Mouse (Mus musculus) liver, embryonic 14.5 days (tissue): ENCODE results near the gene Lhfpl2. TPM values are rescaled to one million over a fixed set of nuclear protein-coding genes. Genes with fewer than 3 reads are reported as not detected.

ENCODE experiments used
- ATAC-seq: fragments of 200-750 bp; cut with Nextera tagmentation; 2 replicates; pipeline ENCODE4 v1.8.0; 2017; ENCODE audit warnings: moderate number of reproducible peaks, mild to moderate bottlenecking, moderate library complexity; ENCODE audit not compliant: insufficient read depth
- DNase-seq, 3 experiments: peaks; one replicate each; pipeline ENCODE4 v3.0.0-alpha.2; 2012 to 2013; ENCODE audit warnings: low read depth in 3 of 3, low spot score in 3 of 3
- H3K27ac ChIP-seq: fragments of 300-500 bp; sonication (generic); 2 replicates; pipeline ENCODE4 v1.5.1; 2014; ENCODE audit warnings: moderate library complexity, mild to moderate bottlenecking, control low read depth, inconsistent platforms
- H3K27me3 ChIP-seq: fragments of 300-500 bp; sonication (generic); 2 replicates; pipeline ENCODE4 v1.6.1; 2014; ENCODE audit warnings: mild to moderate bottlenecking, low read length, moderate library complexity; ENCODE audit not compliant: control insufficient read depth, insufficient read depth
- H3K36me3 ChIP-seq: fragments of 300-500 bp; sonication (generic); replicated peaks from 2 replicates; pipeline ENCODE4 v1.6.1; 2014; ENCODE audit warnings: low read depth; ENCODE audit not compliant: control insufficient read depth, insufficient read depth
- H3K4me1 ChIP-seq, 2 experiments: fragments of 200-500 bp in 1 of 2; fragments of 300-500 bp in 1 of 2; sonication (generic) in 1 of 2; replicated peaks; 2 replicates each; pipeline ENCODE4 v1.6.1; 2012 to 2014; ENCODE audit warnings: antibody characterized with exemption in 1 of 2, inconsistent platforms in 1 of 2, low read length in 1 of 2; ENCODE audit not compliant: control insufficient read depth in 2 of 2, insufficient read depth in 2 of 2
- H3K4me2 ChIP-seq: fragments of 300-500 bp; sonication (generic); 2 replicates; pipeline ENCODE4 v1.6.1; 2014; ENCODE audit warnings: low read depth, mild to moderate bottlenecking, control low read depth, moderate library complexity
- H3K4me3 ChIP-seq, 2 experiments: fragments of 200-500 bp in 1 of 2; fragments of 300-500 bp in 1 of 2; sonication (generic) in 1 of 2; 2 replicates each; pipeline ENCODE4 v1.5.1; 2012 to 2014; ENCODE audit warnings: low read depth in 2 of 2, low read length in 2 of 2, mild to moderate bottlenecking in 2 of 2, control low read depth in 1 of 2, inconsistent platforms in 1 of 2, moderate library complexity in 1 of 2; ENCODE audit not compliant: insufficient read depth in 1 of 2
- H3K9ac ChIP-seq: fragments of 300-500 bp; sonication (generic); replicated peaks from 2 replicates; pipeline ENCODE4 v1.6.1; 2014; ENCODE audit warnings: mild to moderate bottlenecking, control low read depth, moderate library complexity
- H3K9me3 ChIP-seq: fragments of 300-500 bp; sonication (generic); 2 replicates; pipeline ENCODE4 v1.6.1; 2016; ENCODE audit warnings: low read length, mixed read lengths; ENCODE audit not compliant: control insufficient read depth
- CTCF ChIP-seq: IDR thresholded peaks from 2 replicates; pipeline ENCODE4 v1.5.1; 2016; ENCODE audit warnings: antibody characterized with exemption, low read depth, control low read depth
- EP300 ChIP-seq: IDR thresholded peaks from 2 replicates; pipeline ENCODE4 v1.6.1; 2016; ENCODE audit warnings: antibody characterized with exemption, low read depth
- WGBS: fragments of 180-500 bp; shearing (Covaris S2); extraction: QIAGEN DNeasy Blood & Tissue Kit; methylation state at CpG from one replicate; pipeline ENCODE4 v1.1.7; 2014; ENCODE audit not compliant: insufficient replicate concordance; 5-methylcytosine and 5-hydroxymethylcytosine counted together
- polyA plus RNA-seq, 2 experiments: library from polyadenylated mRNA; depleted of rRNA in 1 of 2; stranded (reverse) in 1 of 2; unstranded in 1 of 2; fragments of >200 nt; fragmentation: Nextera tagmentation in 1 of 2; extraction: Ambion mirVana in 1 of 2; gene quantifications; 2 replicates each; pipeline versions ENCODE4 v1.2.1 to v1.2.3; 2012 to 2014

The Lhfpl2 gene
- polyA plus RNA-seq, 2 experiments: 2.4 to 3.2 TPM

- ATAC-seq: no peak
- Histone ChIP-seq H3K4me1 (peaks cover 0 to 10% of the 10 kb centered on the region in 2 experiments; a peak in 2 of 4 replicates), H3K4me3 (no peak overlapping the region), H3K36me3 (no peaks in the 10 kb centered on the region), H3K9ac (no peak overlapping the region), H3K27me3 (no peaks in the 10 kb centered on the region), H3K4me2 (no peak overlapping the region), H3K9me3 (no peaks in the 10 kb centered on the region), H3K27ac (no peak overlapping the region)
- TF ChIP-seq CTCF: no peak
- no peak for TF ChIP-seq EP300
- no peak for DNase-seq
- WGBS: 78% methylated on average over 11 of the region's 11 CpGs
These were observed 120.9 kb downstream of the Lhfpl2 start for GRCm38 (mm10) chr13:94178401-94179040.

GRCm38 (mm10) chr13:94180477-94181420, 123.2 kb downstream of the Lhfpl2 start:
- no peak for DNase-seq

GRCm38 (mm10) chr13:94182026-94182425, 124.4 kb downstream of the Lhfpl2 start:
- TF ChIP-seq EP300: no peak
- TF ChIP-seq CTCF: no peak
- no peaks in the 10 kb centered on the region for H3K27me3 ChIP-seq
- no peak overlapping the region for H3K4me3 ChIP-seq
- DNase-seq (no peak), ATAC-seq (no peak)
- no peaks in the 10 kb centered on the region for H3K9me3 ChIP-seq
- H3K4me2 ChIP-seq: no peak overlapping the region
- no peaks in the 10 kb centered on the region for H3K36me3 ChIP-seq
- H3K27ac ChIP-seq: no peak overlapping the region
- WGBS: 75% methylated on average over 5 of the region's 5 CpGs
- H3K4me1 ChIP-seq: 0 out of 4 replicates have a peak, but pooled peaks cover 0 to 3% of the 10 kb centered on the region in 2 experiments
- H3K9ac ChIP-seq: no peak overlapping the region

More at GRCm38 (mm10) chr13:94180477-94181420, 123.2 kb downstream of the Lhfpl2 start:
- no peak overlapping the region for H3K4me2 ChIP-seq
- TF ChIP-seq EP300 (no peak), CTCF (no peak)
- no peak overlapping the region for H3K27ac ChIP-seq
- no peak overlapping the region for H3K4me3 ChIP-seq
- 53% methylated on average over 5 of the region's 5 CpGs for WGBS
- peaks cover 0 to 5% of the 10 kb centered on the region in 2 experiments; a peak in 1 of 4 replicates for H3K4me1 ChIP-seq
- no peaks in the 10 kb centered on the region for H3K36me3 ChIP-seq
- H3K9me3 ChIP-seq: no peaks in the 10 kb centered on the region
- no peak overlapping the region for H3K9ac ChIP-seq
- no peak for ATAC-seq
- H3K27me3 ChIP-seq: no peaks in the 10 kb centered on the region

- Histone ChIP-seq H3K4me3 (no peak overlapping the region), H3K9ac (no peak overlapping the region), H3K4me1 (0 out of 4 replicates have a peak, but pooled peaks cover 0 to 3% of the 10 kb centered on the region in 2 experiments), H3K4me2 (no peak overlapping the region), H3K36me3 (no peaks in the 10 kb centered on the region), H3K9me3 (no peaks in the 10 kb centered on the region), H3K27me3 (no peaks in the 10 kb centered on the region), H3K27ac (no peak overlapping the region)
- DNase-seq: no peak
- no peak for TF ChIP-seq EP300
- no peak for TF ChIP-seq CTCF
- no peak for ATAC-seq
- WGBS: 50% methylated on average over 8 of the region's 8 CpGs
These were observed 125.9 kb downstream of the Lhfpl2 start for GRCm38 (mm10) chr13:94183372-94184021.
